Mouse (Mus musculus) bone marrow macrophage, adult 2 months (primary cell): ENCODE data around the gene Gata1.

ENCODE experiments used
- CTCF ChIP-seq: IDR thresholded peaks from 2 replicates; pipeline ENCODE4 v1.5.1; 2012; ENCODE audit warnings: low read depth, mild to moderate bottlenecking, low read length, moderate library complexity
- POLR2A ChIP-seq: IDR thresholded peaks from 2 replicates; pipeline ENCODE4 v1.6.1; 2012; ENCODE audit warnings: mild to moderate bottlenecking, low read depth, low read length, borderline replicate concordance

GRCm38 (mm10) chrX:8002001-8002400 lies 24.1 kb upstream of the Gata1 start:
- no peak for TF ChIP-seq CTCF
- TF ChIP-seq POLR2A = no peak
